Mouse (Mus musculus) small intestine, adult 2 months (tissue): Measurements from ENCODE around the gene Rnf224.

Experiments
- CTCF ChIP-seq: fragments of 200-500 bp; IDR thresholded peaks from 2 replicates; pipeline ENCODE4 v1.5.1; 2012; ENCODE audit warnings: low read depth, mild to moderate bottlenecking, control low read depth, inconsistent platforms, low read length, moderate library complexity, mixed read lengths; ENCODE audit not compliant: insufficient replicate concordance, insufficient read length; ENCODE audit errors: extremely low read depth
- POLR2A ChIP-seq: fragments of 200-500 bp; IDR thresholded peaks from 2 replicates; pipeline ENCODE4 v1.6.1; 2012; ENCODE audit warnings: low read depth, mild to moderate bottlenecking, control low read depth, inconsistent platforms, low read length, moderate library complexity

- TF ChIP-seq CTCF (no peak), POLR2A (no peak)
Observed at GRCm38 (mm10) chr2:25184496-25184895, 52.1 kb downstream of the Rnf224 start.
